Mouse (Mus musculus): ENCODE measurements around the gene Rai1. TPM values are rescaled to one million over a fixed set of nuclear protein-coding genes. Genes with fewer than 3 reads are reported as not detected.

Rai1 gene
- total and polyA plus RNA-seq, 2 experiments from 2014 or later, result 24.9 to 70.0 TPM

DNA sequence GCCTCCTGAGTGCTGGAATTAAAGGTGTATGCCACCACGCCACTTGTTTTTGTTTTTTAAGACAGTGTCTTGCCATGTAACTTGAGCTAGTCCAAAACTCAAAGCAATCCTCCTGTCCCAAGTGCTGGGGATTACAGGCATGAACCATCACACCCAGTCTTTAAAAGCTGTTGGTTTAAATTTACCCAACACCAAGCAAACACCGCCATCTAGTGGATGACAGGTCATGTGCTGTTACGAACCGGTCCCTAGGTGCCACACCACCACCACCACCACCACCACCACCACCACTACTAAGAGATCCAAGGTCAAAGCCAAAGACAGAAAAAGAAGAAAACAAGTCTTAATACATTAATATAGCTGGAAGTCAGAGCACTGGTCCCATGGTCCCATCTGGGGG is 28.0 kb upstream of the Rai1 start:
- Histone ChIP-seq H3K4me2 (ENCODE audit: low read depth, low read length) (no peak overlapping the region), H3K27ac (no peak overlapping the region), H3K36me3 (ENCODE audit: insufficient read depth, low read length) (no peaks in the 10 kb centered on the region), H3K9me3 (ENCODE audit: low read length) (no peaks in the 10 kb centered on the region), H3K9ac (replicated peaks; ENCODE audit: low read length) (no peak overlapping the region), H3K4me1 (ENCODE audit: insufficient read depth, low read length) (no peaks in the 10 kb centered on the region), H3K4me3 (ENCODE audit: low read length) (no peak overlapping the region), H3K27me3 (ENCODE audit: insufficient read depth, low read length) (no peaks in the 10 kb centered on the region)
- peak; percentile 88 for DNase-seq (ENCODE audit: low spot score)
- WGBS, result 16% methylated on average over 4 of the region's 4 CpGs
- ATAC-seq, result peak; percentile 59
- peak; percentile 82 for TF ChIP-seq CTCF (IDR thresholded peaks at IDR 0.05; ENCODE audit: low read depth)

DNA sequence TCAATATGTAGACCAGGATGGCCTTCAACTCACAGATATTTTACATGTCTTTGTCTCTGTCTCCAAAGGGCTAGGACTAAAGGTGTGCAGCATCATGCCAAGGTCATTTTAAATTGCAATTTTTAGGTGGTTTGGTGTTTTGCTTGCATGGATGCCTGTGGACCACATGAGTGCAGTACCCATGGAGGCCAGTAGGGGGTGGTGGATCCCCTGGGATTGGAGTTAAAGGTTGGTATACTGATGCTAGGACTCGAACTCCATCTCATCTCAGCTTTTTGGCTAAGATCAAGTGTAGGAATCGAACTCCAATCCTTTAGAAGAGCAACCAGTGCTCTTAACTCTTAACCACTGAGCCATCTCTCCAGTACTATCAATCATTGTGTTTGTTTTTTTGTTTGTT is 20.2 kb upstream of the Rai1 start:
- Histone ChIP-seq H3K4me1 (ENCODE audit: insufficient read depth, low read length) (no peaks in the 10 kb centered on the region), H3K4me3 (ENCODE audit: low read length) (no peak overlapping the region), H3K27ac (no peak overlapping the region), H3K9ac (replicated peaks; ENCODE audit: low read length) (no peak overlapping the region), H3K36me3 (ENCODE audit: insufficient read depth, low read length) (no peaks in the 10 kb centered on the region), H3K9me3 (ENCODE audit: low read length) (no peaks in the 10 kb centered on the region), H3K27me3 (ENCODE audit: insufficient read depth, low read length) (no peaks in the 10 kb centered on the region), H3K4me2 (ENCODE audit: low read depth, low read length) (no peak overlapping the region)
- DNase-seq (ENCODE audit: low spot score) (peak; percentile 44), ATAC-seq (no peak)
- 40% methylated on average over 2 of the region's 2 CpGs for WGBS
- peak; percentile 75 for TF ChIP-seq CTCF (IDR thresholded peaks at IDR 0.05; ENCODE audit: low read depth)

DNA sequence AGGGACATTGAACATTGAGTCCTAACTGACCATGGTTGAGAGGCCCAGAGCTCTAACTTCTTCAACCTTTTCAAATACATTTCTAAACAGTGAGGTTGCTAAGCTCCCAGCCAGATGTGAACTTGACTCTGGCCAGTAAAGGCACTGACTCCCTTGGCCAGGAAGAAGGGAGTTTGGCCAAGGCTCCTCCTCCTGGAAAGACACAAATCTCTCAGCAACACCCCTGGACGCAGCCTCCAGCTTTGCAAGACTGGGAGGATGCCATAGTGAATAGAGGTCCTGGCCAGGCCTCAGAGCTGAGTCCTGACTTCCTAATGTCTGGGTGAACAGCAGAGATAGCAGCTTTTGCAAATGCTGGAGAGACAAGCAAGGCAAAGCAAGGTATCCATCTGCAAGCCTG is 18.1 kb upstream of the Rai1 start:
- Histone ChIP-seq H3K27me3 (ENCODE audit: insufficient read depth, low read length) (no peaks in the 10 kb centered on the region), H3K9me3 (ENCODE audit: low read length) (no peaks in the 10 kb centered on the region), H3K4me2 (ENCODE audit: low read depth, low read length) (no peak overlapping the region), H3K4me3 (ENCODE audit: low read length) (no peak overlapping the region), H3K36me3 (ENCODE audit: insufficient read depth, low read length) (no peaks in the 10 kb centered on the region), H3K27ac (no peak overlapping the region), H3K9ac (replicated peaks; ENCODE audit: low read length) (no peak overlapping the region), H3K4me1 (ENCODE audit: insufficient read depth, low read length) (no peaks in the 10 kb centered on the region)
- 76% methylated on average over 1 of the region's 1 CpGs for WGBS
- DNase-seq (ENCODE audit: low spot score), result no peak
- TF ChIP-seq CTCF (IDR thresholded peaks at IDR 0.05; ENCODE audit: low read depth), result no peak
- ATAC-seq, result no peak

DNA sequence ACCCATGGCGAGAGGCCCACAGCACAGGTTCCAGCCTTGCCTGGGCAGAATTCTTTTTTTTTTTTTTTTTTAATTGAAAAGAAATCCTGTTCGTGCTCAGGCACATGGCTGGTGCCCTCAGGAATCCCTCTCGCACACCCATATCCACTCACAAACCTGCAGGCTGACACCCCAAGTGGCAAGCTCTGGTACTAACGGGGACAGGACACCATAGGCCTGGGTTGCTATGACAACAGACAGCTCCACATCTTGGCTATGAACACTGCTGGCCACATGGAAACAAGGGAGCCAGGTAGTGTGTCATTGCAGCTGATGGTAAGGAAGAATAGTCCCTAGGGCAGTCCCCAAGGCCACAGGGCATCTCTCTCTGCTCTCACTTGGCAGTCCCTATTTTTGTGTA is 15.9 kb upstream of the Rai1 start:
- DNase-seq (ENCODE audit: low spot score) (peak; percentile 89), ATAC-seq (peak; percentile 92)
- Histone ChIP-seq H3K9ac (replicated peaks; ENCODE audit: low read length) (no peak overlapping the region), H3K27me3 (ENCODE audit: insufficient read depth, low read length) (no peaks in the 10 kb centered on the region), H3K36me3 (ENCODE audit: insufficient read depth, low read length) (no peaks in the 10 kb centered on the region), H3K4me3 (ENCODE audit: low read length) (no peak overlapping the region), H3K4me2 (ENCODE audit: low read depth, low read length) (no peak overlapping the region), H3K27ac (peak overlapping the region; percentile 36; the same call in 1 of the 2 replicates), H3K9me3 (ENCODE audit: low read length) (no peaks in the 10 kb centered on the region), H3K4me1 (ENCODE audit: insufficient read depth, low read length) (peaks cover 14% of the 10 kb centered on the region; the same call in 1 of the 2 replicates)
- 38% methylated on average over 4 of the region's 4 CpGs for WGBS
- peak; percentile 76 for TF ChIP-seq CTCF (IDR thresholded peaks at IDR 0.05; ENCODE audit: low read depth)

DNA sequence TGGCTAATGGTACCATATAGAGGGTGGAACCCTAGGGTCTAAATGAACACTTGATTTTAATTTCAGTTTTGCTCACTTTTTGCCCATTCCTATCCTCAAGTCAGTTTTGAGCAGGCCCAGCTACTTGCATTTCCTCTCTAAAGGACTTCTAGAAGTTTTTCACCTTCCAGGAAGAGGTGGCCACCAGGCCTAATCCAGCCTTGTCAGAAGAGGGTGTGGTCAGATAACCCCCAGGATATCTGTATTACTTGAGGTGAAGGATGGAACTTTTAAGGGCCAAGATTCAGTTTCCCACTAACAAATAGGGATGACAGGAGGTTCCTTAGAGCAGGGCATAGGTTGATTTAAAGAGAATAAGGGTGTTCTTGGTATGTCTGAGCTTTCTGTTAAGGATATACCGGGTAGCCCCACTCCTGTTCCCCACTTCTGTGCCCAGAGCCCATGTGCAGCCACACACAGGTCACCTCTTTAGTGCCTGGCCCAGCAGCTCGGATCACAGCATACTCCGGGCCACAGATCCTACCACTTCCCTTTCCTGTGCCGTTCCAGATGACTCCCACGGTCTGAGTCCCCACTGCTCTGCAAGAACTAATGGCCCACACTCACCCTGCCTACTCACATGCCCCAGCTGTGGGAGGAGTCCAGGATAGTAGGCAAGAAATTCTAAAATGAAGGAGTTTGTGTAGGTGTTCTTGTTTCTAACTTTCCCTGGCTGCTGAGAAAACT is 14.0 kb upstream of the Rai1 start:
- DNase-seq (ENCODE audit: low spot score) (no peak), ATAC-seq (no peak)
- no peak overlapping the region for H3K9ac ChIP-seq (replicated peaks; ENCODE audit: low read length)
- H3K4me3 ChIP-seq (ENCODE audit: low read length), result no peak overlapping the region
- peaks cover 25% of the 10 kb centered on the region; the same call in 1 of the 2 replicates for H3K4me1 ChIP-seq (ENCODE audit: insufficient read depth, low read length)
- H3K27ac ChIP-seq, result no peak overlapping the region
- H3K27me3 ChIP-seq (ENCODE audit: insufficient read depth, low read length), result no peaks in the 10 kb centered on the region
- H3K36me3 ChIP-seq (ENCODE audit: insufficient read depth, low read length), result no peaks in the 10 kb centered on the region
- 79% methylated on average over 5 of the region's 5 CpGs for WGBS
- H3K4me2 ChIP-seq (ENCODE audit: low read depth, low read length), result no peak overlapping the region
- H3K9me3 ChIP-seq (ENCODE audit: low read length), result no peaks in the 10 kb centered on the region
- TF ChIP-seq CTCF (IDR thresholded peaks at IDR 0.05; ENCODE audit: low read depth), result no peak

DNA sequence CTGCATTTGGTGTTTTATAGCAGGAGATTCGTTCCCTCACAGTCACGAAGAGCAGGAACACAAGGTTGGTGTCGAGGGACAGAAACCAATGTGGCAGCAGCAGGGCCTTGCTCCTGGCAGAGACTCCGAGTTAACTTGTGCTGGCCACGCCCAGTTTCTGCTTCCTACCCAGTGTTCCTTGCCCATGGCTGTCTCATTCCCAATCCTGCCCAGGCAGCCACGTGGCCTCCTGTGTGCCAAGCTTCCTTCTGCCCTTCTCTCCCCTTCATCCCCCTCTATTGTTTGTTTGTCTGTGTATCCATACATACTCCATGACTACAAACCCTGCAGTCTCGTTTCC is 13.4 kb upstream of the Rai1 start:
- TF ChIP-seq CTCF (IDR thresholded peaks at IDR 0.05; ENCODE audit: low read depth), result no peak
- ATAC-seq (no peak), DNase-seq (ENCODE audit: low spot score) (no peak)
- no peak overlapping the region for H3K4me3 ChIP-seq (ENCODE audit: low read length)
- no peak overlapping the region for H3K27ac ChIP-seq
- 66% methylated on average over 7 of the region's 7 CpGs for WGBS
- no peak overlapping the region for H3K4me2 ChIP-seq (ENCODE audit: low read depth, low read length)
- no peaks in the 10 kb centered on the region for H3K27me3 ChIP-seq (ENCODE audit: insufficient read depth, low read length)
- H3K36me3 ChIP-seq (ENCODE audit: insufficient read depth, low read length), result no peaks in the 10 kb centered on the region
- H3K9me3 ChIP-seq (ENCODE audit: low read length), result no peaks in the 10 kb centered on the region
- H3K4me1 ChIP-seq (ENCODE audit: insufficient read depth, low read length), result peaks cover 25% of the 10 kb centered on the region; the same call in 1 of the 2 replicates
- H3K9ac ChIP-seq (replicated peaks; ENCODE audit: low read length), result no peak overlapping the region

DNA sequence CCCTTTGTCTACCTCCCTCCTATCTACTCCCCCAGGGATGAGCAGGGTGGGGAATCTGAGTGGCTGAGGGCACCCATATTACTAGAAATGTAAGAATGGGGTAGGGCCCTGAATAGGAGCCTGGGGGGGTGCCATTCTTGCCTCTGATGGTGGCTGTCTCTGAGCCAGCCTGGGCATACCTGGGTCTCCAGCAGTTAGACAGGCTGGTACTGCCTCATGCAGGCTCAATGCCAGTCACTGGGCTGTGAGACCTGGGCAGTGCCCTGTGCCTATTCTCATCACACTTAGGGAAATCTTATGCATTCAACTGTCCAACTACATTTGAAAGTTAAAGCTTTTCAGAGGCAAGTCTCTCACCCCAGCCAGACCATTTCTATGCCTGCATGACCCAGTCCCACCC is 11.6 kb upstream of the Rai1 start:
- H3K4me1 ChIP-seq (ENCODE audit: insufficient read depth, low read length), result peaks cover 25% of the 10 kb centered on the region; the same call in 1 of the 2 replicates
- H3K9me3 ChIP-seq (ENCODE audit: low read length), result no peaks in the 10 kb centered on the region
- H3K4me3 ChIP-seq (ENCODE audit: low read length), result no peak overlapping the region
- TF ChIP-seq CTCF (IDR thresholded peaks at IDR 0.05; ENCODE audit: low read depth), result no peak
- peak overlapping the region; percentile 54; the same call in 1 of the 2 replicates for H3K27ac ChIP-seq
- H3K36me3 ChIP-seq (ENCODE audit: insufficient read depth, low read length), result no peaks in the 10 kb centered on the region
- H3K9ac ChIP-seq (replicated peaks; ENCODE audit: low read length), result 0 out of 2 replicates have a peak overlapping the region, but pooled peaks have one; percentile 21
- H3K4me2 ChIP-seq (ENCODE audit: low read depth, low read length), result no peak overlapping the region
- DNase-seq (ENCODE audit: low spot score) (no peak), ATAC-seq (no peak)
- no peaks in the 10 kb centered on the region for H3K27me3 ChIP-seq (ENCODE audit: insufficient read depth, low read length)
